Mouse (Mus musculus): ENCODE data around the gene Fam214b.

DNA sequence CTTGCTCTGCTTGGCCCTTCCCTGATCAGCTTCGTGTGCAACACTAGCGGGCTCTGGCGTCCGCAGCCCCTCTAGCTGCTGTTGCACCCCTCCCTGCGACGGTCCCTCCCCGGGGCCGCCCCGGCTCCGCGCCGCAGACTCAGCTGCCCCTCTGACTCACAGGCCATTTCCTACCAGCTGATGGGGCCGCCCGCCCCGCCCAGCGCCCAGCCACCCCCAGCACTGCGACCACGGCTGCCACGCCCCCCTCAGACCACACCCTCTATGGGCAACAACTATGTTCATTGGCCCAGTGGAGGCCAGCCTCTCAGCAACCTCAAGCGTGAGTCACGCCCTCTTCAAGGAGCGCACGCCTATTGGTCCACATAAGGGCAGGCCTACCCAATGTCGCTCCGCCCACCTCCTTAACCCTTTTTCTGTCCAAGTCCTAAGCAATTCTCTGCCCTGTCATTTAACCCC is 5.9 kb downstream of the Fam214b start:
- TF ChIP-seq CTCF (IDR thresholded peaks at IDR 0.05 in 2 of 3, conservative IDR thresholded peaks at IDR 0.05 in 1 of 3; ENCODE audit: control insufficient read depth in 1 of 3, insufficient read depth in 1 of 3, low read depth in 2 of 3, low read length in 3 of 3, poor library complexity in 1 of 3, severe bottlenecking in 1 of 3) (no peak), TCF12 (IDR thresholded peaks at IDR 0.05; ENCODE audit: low read depth, low read length) (peak; percentile 47), POLR2AphosphoS5 (IDR thresholded peaks at IDR 0.05; ENCODE audit: borderline replicate concordance, low read depth, low read length) (no peak), SMC3 (IDR thresholded peaks at IDR 0.05; ENCODE audit: low read depth, low read length) (no peak), CHD2 (IDR thresholded peaks at IDR 0.05; ENCODE audit: low read length) (no peak), ZKSCAN1 (IDR thresholded peaks at IDR 0.05; ENCODE audit: low read depth, low read length) (no peak), POLR2A (IDR thresholded peaks at IDR 0.05; ENCODE audit: control insufficient read depth in 1 of 2, insufficient read depth in 1 of 2, low read depth in 1 of 2, low read length in 2 of 2, poor library complexity in 1 of 2) (peak in 1 of 2 experiments; percentile 36; a peak in 1 of 4 replicates)
